In the genomic region with DNA sequence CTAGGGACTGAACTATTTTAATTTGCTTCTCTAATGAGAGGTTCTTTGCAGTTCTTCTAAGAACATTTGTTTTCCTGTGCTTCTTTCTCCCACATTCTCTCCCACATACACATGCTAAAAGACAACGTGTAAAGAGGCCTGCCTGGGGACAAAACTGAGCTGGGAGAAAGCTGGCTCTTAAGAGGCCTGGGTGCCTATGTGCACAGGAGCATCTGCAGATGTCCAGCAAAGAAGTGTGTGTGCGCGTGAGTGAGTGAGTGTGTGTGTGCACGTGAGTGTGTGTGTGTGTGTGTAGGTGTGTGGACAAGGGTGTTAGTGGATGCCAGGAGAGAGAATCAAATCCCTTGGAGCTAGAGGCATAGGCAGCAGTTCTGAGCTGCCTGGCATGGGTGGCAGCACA, we compare ENCODE assay signal across 21 mouse cellular contexts. TPM values are rescaled to one million over a fixed set of nuclear protein-coding genes. Genes with fewer than 3 reads are reported as not detected.
DNase-seq lines count a peak whose midpoint lies in the region.
"Had no signal": no experiment of that assay in that cellular context is flagged by ENCODE, and none has a peak within 500 bp of the region (broad histone marks: within the 10 kb centered on the region; RNA-seq: fewer than 3 reads in every experiment).

No protein-coding gene starts in this region.

- DNase-seq in right cerebral cortex, adult 18-20 months = peak; percentile 67
- DNase-seq in right cerebral cortex, postnatal 4 days = no peak
- DNase-seq in layer of hippocampus, postnatal 36 days = peak; percentile 7 to 16
- peak; percentile 55 for DNase-seq in right cerebral cortex, adult 2 months (ENCODE audit: low spot score in 2 of 2)
- no peak for DNase-seq in heart, postnatal 4 days
- no peak for DNase-seq in spleen, postnatal 14 days (ENCODE audit: low spot score in 2 of 2)
- DNase-seq in hindbrain, embryonic 10.5 days (ENCODE audit: low spot score) = no peak
- DNase-seq: cerebellum, postnatal 10 days; embryo, embryonic 11 days; heart, postnatal 36 days; kidney, adult 9 months; lung, postnatal 10 days; thymus, adult 2 months had no signal

- H3K4me3 ChIP-seq in hindbrain, embryonic 10.5 days = no peak overlapping the region
- H3K4me3 ChIP-seq: embryonic facial prominence, embryonic 15.5 days; forebrain, embryonic 10.5 days; heart, embryonic 12.5 days; megakaryocyte, embryonic 14.5 days; neural tube, embryonic 12.5 days had no signal

- no peaks in the 10 kb centered on the region for H3K4me1 ChIP-seq in hindbrain, embryonic 10.5 days (replicated peaks)
- H3K4me1 ChIP-seq: embryonic facial prominence, embryonic 15.5 days; forebrain, embryonic 10.5 days; heart, embryonic 12.5 days; megakaryocyte, embryonic 14.5 days; neural tube, embryonic 12.5 days had no signal

- H3K9me3 ChIP-seq in hindbrain, embryonic 10.5 days = no peaks in the 10 kb centered on the region
- H3K9me3 ChIP-seq: embryonic facial prominence, embryonic 15.5 days; forebrain, embryonic 10.5 days; heart, embryonic 12.5 days; neural tube, embryonic 12.5 days had no signal

- H3K36me3 ChIP-seq in hindbrain, embryonic 10.5 days = no peaks in the 10 kb centered on the region
- H3K36me3 ChIP-seq: embryonic facial prominence, embryonic 15.5 days; forebrain, embryonic 10.5 days; heart, embryonic 12.5 days; neural tube, embryonic 12.5 days had no signal

- H3K27me3 ChIP-seq in hindbrain, embryonic 10.5 days (ENCODE audit: insufficient read depth, poor library complexity, severe bottlenecking) = no peaks in the 10 kb centered on the region
- H3K27me3 ChIP-seq: embryonic facial prominence, embryonic 15.5 days; heart, embryonic 12.5 days; megakaryocyte, embryonic 14.5 days; neural tube, embryonic 12.5 days had no signal

- no peak overlapping the region for H3K27ac ChIP-seq in hindbrain, embryonic 10.5 days
- H3K27ac ChIP-seq: embryonic facial prominence, embryonic 15.5 days; forebrain, embryonic 10.5 days; neural tube, embryonic 12.5 days had no signal

- 81% methylated on average over 4 of the region's 4 CpGs for WGBS in hindbrain, embryonic 10.5 days

RNA-seq across cellular contexts. Expression of a gene that starts 44.9 kb away (rescaled TPM):
- total RNA-seq in layer of hippocampus, postnatal 36 days (2021) = 100 to 1,000 TPM; 233 to 235 TPM
- total RNA-seq in heart, postnatal 4 days (2021) = under 1 TPM; 0.47 to 0.52 TPM
- 4.3 and 7.8 TPM in 2 replicates for polyA plus RNA-seq in hindbrain, embryonic 10.5 days (2016; fragmentation: Nextera tagmentation; extraction: Ambion mirVana)
- total RNA-seq: granulocyte monocyte progenitor cell, adult 5-6 weeks; monocyte, adult 5-6 weeks had no signal
- polyA plus RNA-seq: liver, embryonic 16.5 days had no signal

Comparison
In these comparisons a context has a peak if more than half of its experiments do, and no peak if none do; other contexts are left out.
1. DNase-seq: peak in right cerebral cortex, adult 18-20 months (single experiment), layer of hippocampus, postnatal 36 days (2 of 2) and right cerebral cortex, adult 2 months (2 of 2); none in right cerebral cortex, postnatal 4 days (single experiment), heart, postnatal 4 days (single experiment), spleen, postnatal 14 days (0 of 2) and hindbrain, embryonic 10.5 days (single experiment).
2. RNA of a gene that starts 44.9 kb away (total RNA-seq): 233 to 235 TPM in layer of hippocampus, postnatal 36 days; 0.47 to 0.52 TPM in heart, postnatal 4 days; every median in the first group is over 100 times any median in the second.